Mouse (Mus musculus) thymus, adult 2 months (tissue): ENCODE results near the gene Apopt1. TPM values are rescaled to one million over a fixed set of nuclear protein-coding genes. Genes with fewer than 3 reads are reported as not detected.

Source experiments
- DNase-seq: peaks from one replicate; pipeline ENCODE4 v3.0.0; 2021
- H3K27ac ChIP-seq: fragments of 200-500 bp; 2 replicates; pipeline ENCODE4 v1.5.1; 2012; ENCODE audit warnings: low read length, control low read depth; ENCODE audit not compliant: control insufficient read depth, insufficient read depth
- H3K27me3 ChIP-seq: fragments of 200-500 bp; 2 replicates; pipeline ENCODE4 v1.6.1; 2012; ENCODE audit warnings: mild to moderate bottlenecking, low read length, moderate library complexity, mixed read lengths; ENCODE audit not compliant: control insufficient read depth, insufficient read depth
- H3K36me3 ChIP-seq: fragments of 200-500 bp; 2 replicates; pipeline ENCODE4 v1.6.1; 2012; ENCODE audit warnings: mild to moderate bottlenecking, low read length, moderate library complexity; ENCODE audit not compliant: control insufficient read depth, insufficient read depth
- H3K4me1 ChIP-seq: fragments of 200-500 bp; replicated peaks from 2 replicates; pipeline ENCODE4 v1.6.1; 2012; ENCODE audit warnings: low read length; ENCODE audit not compliant: control insufficient read depth, insufficient read depth
- H3K4me3 ChIP-seq: fragments of 200-500 bp; 2 replicates; pipeline ENCODE4 v1.5.1; 2012; ENCODE audit warnings: mild to moderate bottlenecking, low read length, control low read depth, moderate library complexity; ENCODE audit not compliant: control insufficient read depth, insufficient read depth
- CTCF ChIP-seq: fragments of 200-500 bp; IDR thresholded peaks from 2 replicates; pipeline ENCODE4 v1.5.1; 2012; ENCODE audit warnings: mild to moderate bottlenecking, control low read depth, low read length, moderate library complexity, borderline replicate concordance; ENCODE audit not compliant: control insufficient read depth, poor library complexity, insufficient read depth; ENCODE audit errors: extremely low read depth
- POLR2A ChIP-seq: fragments of 200-500 bp; IDR thresholded peaks from 2 replicates; pipeline ENCODE4 v1.6.1; 2012; ENCODE audit warnings: mild to moderate bottlenecking, low read length, control low read depth, moderate library complexity; ENCODE audit not compliant: control insufficient read depth, poor library complexity, insufficient read depth; ENCODE audit errors: extremely low read depth
- WGBS: fragments of 180-500 bp; shearing (Covaris S2); methylation state at CpG from one replicate; pipeline ENCODE4 v1.1.7; 2018; 5-methylcytosine and 5-hydroxymethylcytosine counted together
- polyA plus RNA-seq: library from polyadenylated mRNA; depleted of rRNA; stranded (reverse); fragments of >200 nt; gene quantifications from 2 replicates; pipeline ENCODE4 v1.2.3, GENCODE M21; 2012

The Apopt1 gene
- polyA plus RNA-seq, 1 experiment = 32.3 TPM

DNA sequence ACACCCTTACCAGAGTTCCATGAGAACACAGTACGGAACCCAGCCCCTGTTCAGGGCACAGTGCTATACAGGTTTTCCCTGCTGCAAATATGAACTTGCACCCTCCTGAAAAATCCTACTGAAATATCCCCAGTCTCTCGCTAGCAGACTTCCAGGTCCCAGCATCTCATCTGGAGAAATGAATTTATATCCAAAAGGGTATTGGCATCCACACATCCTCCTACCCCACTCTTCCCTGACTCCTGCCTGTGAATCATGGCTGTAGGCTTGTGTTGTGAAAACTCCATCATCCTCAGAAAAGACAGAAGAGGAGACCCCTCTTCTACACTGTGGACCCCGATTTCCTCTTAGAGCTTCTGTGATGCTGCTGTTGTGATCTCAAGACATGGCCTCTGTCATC lies 37.7 kb downstream of the Apopt1 start:
- no peaks in the 10 kb centered on the region for H3K27me3 ChIP-seq
- no peak overlapping the region for H3K4me3 ChIP-seq
- no peak overlapping the region for H3K27ac ChIP-seq
- TF ChIP-seq CTCF (no peak), POLR2A (no peak)
- no peak for DNase-seq
- H3K36me3 ChIP-seq = no peaks in the 10 kb centered on the region
- WGBS = 98% methylated on average over 3 of the region's 3 CpGs
- peaks cover 9% of the 10 kb centered on the region for H3K4me1 ChIP-seq

DNA sequence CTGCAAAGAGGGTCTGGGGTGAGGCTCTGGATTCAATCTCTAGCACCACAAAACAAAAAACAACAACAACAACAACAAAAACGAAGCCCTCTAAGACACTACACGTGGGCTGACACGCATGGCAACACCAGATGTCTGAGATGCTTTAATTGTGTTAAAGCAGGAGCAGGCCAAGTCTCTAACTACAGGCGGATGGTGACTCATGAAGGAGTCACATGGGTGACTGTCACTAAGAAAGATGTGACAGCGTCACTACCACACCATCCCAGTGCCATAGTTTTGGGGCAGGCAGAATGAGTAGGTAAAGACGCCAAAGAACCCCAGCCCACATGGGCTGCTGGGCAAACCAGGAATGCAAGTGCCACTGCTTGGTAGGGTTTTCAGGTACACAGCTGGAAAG lies 39.4 kb downstream of the Apopt1 start:
- no peaks in the 10 kb centered on the region for H3K36me3 ChIP-seq
- H3K27me3 ChIP-seq = no peaks in the 10 kb centered on the region
- H3K4me3 ChIP-seq = no peak overlapping the region
- no peak for DNase-seq
- H3K4me1 ChIP-seq = no peaks in the 10 kb centered on the region
- no peak overlapping the region for H3K27ac ChIP-seq
- WGBS = 96% methylated on average over 6 of the region's 6 CpGs
- TF ChIP-seq POLR2A (no peak), CTCF (no peak)

DNA sequence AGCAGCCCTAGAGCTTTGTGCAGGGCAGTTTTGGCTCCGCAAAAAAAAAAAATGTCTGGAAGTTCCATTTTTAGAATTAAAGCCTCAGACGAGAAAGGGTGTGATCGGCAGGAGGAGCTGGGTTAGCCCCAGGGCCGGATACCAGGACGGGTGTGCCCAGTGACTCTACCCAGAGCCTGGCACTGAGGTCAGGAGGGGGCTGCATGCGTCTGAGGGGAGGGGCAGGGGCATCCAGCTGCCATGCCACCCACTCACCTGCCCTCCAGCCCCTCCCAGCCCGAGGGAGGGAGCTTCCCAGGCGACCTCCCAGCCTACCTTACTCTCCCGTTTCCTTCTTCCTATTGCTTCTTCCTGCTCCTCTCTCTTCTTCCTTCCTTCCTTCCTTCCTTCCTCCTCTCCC lies 40.3 kb downstream of the Apopt1 start:
- H3K4me3 ChIP-seq = no peak overlapping the region
- no peak overlapping the region for H3K27ac ChIP-seq
- 89% methylated on average over 9 of the region's 9 CpGs for WGBS
- peaks cover 6% of the 10 kb centered on the region for H3K4me1 ChIP-seq
- no peaks in the 10 kb centered on the region for H3K36me3 ChIP-seq
- TF ChIP-seq CTCF (no peak), POLR2A (no peak)
- H3K27me3 ChIP-seq = no peaks in the 10 kb centered on the region
- no peak for DNase-seq

DNA sequence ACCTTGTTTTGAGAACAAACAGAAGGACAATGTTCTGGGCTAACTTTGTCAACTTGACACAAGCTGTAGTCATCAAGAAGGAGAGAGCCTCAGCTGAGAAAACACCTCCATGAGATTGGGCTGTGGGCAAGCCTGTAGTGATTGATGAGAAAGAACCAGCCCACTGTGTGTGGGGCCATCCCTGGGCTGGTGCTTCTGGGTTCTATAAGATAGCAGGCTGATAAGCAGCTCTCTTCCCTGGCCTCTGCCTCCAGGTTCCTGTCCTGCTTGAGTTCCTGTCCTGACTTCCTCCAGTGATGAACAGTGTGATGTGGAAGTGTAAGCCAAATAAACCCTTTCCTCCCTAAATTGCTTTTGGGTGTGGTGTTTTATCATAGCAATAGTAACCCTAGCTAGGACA lies 41.6 kb downstream of the Apopt1 start:
- peaks cover 12% of the 10 kb centered on the region for H3K4me1 ChIP-seq
- H3K27me3 ChIP-seq = no peaks in the 10 kb centered on the region
- H3K4me3 ChIP-seq = no peak overlapping the region
- TF ChIP-seq POLR2A = no peak
- TF ChIP-seq CTCF = no peak
- H3K36me3 ChIP-seq = no peaks in the 10 kb centered on the region
- DNase-seq = no peak
- no peak overlapping the region for H3K27ac ChIP-seq

DNA sequence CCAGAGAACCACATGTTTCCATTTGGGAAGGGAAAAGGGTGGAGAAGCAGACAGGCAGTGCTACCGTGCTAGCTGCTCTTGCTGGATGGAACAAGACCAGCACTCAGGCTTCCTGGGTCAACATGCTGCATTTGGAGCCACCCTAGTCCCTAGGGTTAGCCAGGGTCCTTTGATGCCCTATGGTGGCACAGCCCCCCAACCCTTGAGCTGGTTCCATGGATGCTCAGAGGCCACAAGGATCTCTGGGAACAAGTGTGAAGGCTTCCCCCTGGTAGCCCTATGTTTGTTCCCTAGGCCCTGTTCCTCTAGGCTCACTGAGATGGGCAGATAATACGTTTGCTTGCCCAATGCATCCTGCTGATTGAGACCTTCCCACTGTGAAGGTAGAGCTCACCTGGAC lies 42.2 kb downstream of the Apopt1 start:
- 81% methylated on average over 2 of the region's 2 CpGs for WGBS
- TF ChIP-seq POLR2A (no peak), CTCF (no peak)

GRCm38 (mm10) chr12:111756082-111756697 lies 43.1 kb downstream of the Apopt1 start:
- DNase-seq = no peak
- TF ChIP-seq CTCF (no peak), POLR2A (no peak)
- no peaks in the 10 kb centered on the region for H3K27me3 ChIP-seq
- H3K36me3 ChIP-seq = no peaks in the 10 kb centered on the region
- no peak overlapping the region for H3K27ac ChIP-seq
- peaks cover 16% of the 10 kb centered on the region for H3K4me1 ChIP-seq
- no peak overlapping the region for H3K4me3 ChIP-seq
- 67% methylated on average over 4 of the region's 4 CpGs for WGBS

More for the DNA sequence above, 42.2 kb downstream of the Apopt1 start:
- no peak overlapping the region for H3K27ac ChIP-seq
- no peak for DNase-seq
- no peaks in the 10 kb centered on the region for H3K36me3 ChIP-seq
- no peaks in the 10 kb centered on the region for H3K27me3 ChIP-seq
- H3K4me1 ChIP-seq = peaks cover 14% of the 10 kb centered on the region
- no peak overlapping the region for H3K4me3 ChIP-seq

- TF ChIP-seq POLR2A = no peak
- TF ChIP-seq CTCF = no peak
- peaks cover 16% of the 10 kb centered on the region for H3K4me1 ChIP-seq
These were observed 43.6 kb downstream of the Apopt1 start for GRCm38 (mm10) chr12:111756698-111757082.

More at GRCm38 (mm10) chr12:111756698-111757082, 43.6 kb downstream of the Apopt1 start:
- WGBS = 87% methylated on average over 5 of the region's 5 CpGs
- no peak for DNase-seq
- no peaks in the 10 kb centered on the region for H3K36me3 ChIP-seq
- H3K27ac ChIP-seq = no peak overlapping the region
- no peaks in the 10 kb centered on the region for H3K27me3 ChIP-seq
- H3K4me3 ChIP-seq = no peak overlapping the region
